Mouse (Mus musculus) cerebral cortex, adult 2 months (tissue): ENCODE results near the gene Dbp.

ENCODE experiments used
- WGBS: fragments of 180-500 bp; shearing (Covaris S2); methylation state at CpG from one replicate; pipeline ENCODE4 v1.1.7; 2018; 5-methylcytosine and 5-hydroxymethylcytosine counted together

Gene Dbp

GRCm38 (mm10) chr7:45693921-45694591 lies 10.8 kb upstream of the Dbp start, which contains the start of gene Sec1:
Sec1 (minus strand) TSS chr7:45694402.
- 93% methylated on average over 50 of the region's 50 CpGs for WGBS

DNA sequence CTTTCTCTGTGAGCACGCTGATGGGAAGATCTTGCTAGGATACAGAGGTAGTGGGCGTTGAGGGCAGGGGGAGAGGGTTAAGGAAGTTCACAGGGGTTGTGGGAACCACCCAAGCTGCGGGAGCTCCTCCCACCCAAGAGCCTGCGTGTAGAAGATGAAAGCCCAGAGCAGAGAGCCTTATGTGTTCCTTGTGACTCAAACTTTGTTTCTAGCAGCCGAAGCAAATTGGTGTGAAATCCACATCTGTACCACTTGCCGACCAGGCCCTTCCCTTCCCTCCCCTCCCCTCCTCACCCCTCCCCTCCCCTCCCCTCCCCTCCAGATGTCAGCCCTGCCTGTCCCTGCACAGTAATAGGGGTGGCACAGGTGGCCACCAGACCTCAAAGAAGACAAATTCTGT lies 9.8 kb upstream of the Dbp start:
- 49% methylated on average over 6 of the region's 6 CpGs for WGBS

GRCm38 (mm10) chr7:45697894-45698293 lies 7.0 kb upstream of the Dbp start:
- 84% methylated on average over 7 of the region's 7 CpGs for WGBS

DNA sequence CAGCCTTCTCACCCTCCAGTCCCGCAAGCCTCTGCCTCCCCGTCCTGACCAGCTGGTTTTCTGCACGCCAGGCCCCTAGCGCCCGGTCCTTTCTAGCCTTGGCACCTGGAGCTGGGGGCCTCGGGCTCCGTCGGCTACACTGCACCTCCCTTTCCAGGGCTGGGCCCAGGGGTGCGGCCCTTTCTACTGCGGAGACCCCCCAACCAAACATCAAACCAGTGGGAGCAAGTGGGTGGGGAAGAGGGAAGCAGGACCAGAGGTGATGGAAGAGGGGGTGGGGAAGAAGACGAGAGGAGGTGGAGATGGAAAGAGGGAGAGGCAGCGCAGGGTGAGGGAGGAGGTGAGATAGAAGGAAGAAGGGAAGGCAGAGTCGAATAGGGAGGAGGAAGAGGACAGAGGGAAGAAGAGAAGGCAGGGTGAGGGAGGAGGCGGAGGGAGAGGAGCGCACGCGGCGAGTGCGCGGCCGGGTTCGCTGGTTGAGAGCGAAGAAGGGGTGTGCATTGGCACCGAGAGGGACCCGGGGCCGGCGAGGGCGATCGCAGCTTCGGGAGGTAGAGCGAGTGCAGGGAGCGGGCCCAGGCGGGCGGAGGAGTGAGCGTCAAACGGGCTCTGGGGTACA lies 5.3 kb upstream of the Dbp start, which contains the start of gene Car11:
Car11 (plus strand) TSS at position 321 of the 619 bp plus-strand sequence.
- WGBS, result 4% methylated on average over 36 of the region's 36 CpGs

- under 1% methylated on average over 20 of the region's 20 CpGs for WGBS
Observed at GRCm38 (mm10) chr7:45700301-45701015, 4.4 kb upstream of the Dbp start.

GRCm38 (mm10) chr7:45701072-45701471 lies 3.8 kb upstream of the Dbp start:
- 20% methylated on average over 11 of the region's 11 CpGs for WGBS

DNA sequence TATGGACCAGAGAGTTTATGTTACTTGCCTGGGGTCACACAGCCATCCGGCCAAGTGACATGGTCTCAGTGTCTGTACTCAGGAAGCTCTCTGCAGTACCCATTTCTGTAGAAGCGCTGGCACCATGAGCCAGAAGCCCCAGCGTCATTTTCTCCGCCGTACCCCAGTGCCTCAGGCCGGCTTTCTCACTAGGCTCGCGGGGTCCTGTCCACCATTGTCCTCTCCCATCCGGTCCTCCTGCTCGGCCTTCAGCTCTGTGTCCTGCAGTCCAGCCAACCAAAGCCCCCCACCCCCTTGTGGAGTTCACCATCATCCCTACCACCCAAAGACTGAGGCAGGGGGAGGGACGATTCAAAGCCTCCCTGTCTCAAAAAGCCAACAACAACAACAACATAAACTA lies 3.3 kb upstream of the Dbp start:
- WGBS, result 75% methylated on average over 11 of the region's 11 CpGs

DNA sequence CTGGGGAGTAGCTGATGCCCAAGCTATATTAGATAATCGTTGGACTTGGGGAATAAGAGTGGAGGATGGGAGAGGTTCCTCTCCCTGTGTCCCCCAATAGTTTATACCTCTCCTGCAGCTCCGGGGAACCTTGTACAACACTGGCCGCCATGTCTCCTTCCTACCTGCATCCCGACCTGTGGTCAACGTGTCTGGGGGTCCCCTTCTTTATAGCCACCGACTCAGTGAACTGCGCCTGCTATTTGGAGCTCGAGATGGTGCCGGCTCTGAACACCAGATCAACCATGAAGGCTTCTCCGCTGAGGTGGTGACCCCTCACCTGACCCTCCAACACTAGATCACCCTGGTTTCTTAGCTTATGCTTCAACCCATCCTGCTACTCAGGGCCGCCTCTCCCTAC lies 2.6 kb upstream of the Dbp start:
- 92% methylated on average over 11 of the region's 11 CpGs for WGBS

DNA sequence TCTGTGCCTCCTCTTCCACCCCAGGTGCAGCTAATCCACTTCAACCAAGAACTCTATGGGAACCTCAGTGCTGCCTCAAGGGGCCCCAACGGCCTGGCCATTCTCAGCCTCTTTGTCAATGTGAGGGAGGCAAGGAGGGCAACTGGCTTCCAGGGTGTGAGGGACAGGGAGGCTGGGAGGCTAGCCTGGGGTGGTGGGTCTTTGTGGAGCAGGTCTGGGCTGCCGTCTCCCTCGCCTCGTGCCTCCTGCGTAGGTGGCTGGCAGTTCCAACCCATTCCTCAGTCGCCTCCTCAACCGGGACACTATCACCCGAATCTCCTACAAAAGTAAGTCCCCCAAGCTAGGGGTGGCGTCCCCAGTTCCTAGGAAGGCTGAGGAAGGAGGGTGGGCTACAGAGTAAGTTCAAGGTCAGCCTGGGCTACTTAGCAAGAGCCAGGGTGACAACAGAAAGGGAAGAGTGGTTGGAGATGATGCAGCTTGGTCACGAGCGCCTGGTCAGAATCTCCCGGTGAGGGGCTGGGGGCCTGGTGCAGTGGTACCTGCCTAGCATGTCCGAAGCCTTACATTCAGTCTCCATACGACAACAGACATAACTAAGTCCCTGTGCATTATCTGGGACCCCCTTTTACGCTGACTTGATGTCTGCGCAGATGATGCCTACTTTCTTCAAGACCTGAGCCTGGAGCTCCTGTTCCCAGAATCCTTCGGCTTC lies 1.9 kb upstream of the Dbp start:
- 75% methylated on average over 17 of the region's 17 CpGs for WGBS

DNA sequence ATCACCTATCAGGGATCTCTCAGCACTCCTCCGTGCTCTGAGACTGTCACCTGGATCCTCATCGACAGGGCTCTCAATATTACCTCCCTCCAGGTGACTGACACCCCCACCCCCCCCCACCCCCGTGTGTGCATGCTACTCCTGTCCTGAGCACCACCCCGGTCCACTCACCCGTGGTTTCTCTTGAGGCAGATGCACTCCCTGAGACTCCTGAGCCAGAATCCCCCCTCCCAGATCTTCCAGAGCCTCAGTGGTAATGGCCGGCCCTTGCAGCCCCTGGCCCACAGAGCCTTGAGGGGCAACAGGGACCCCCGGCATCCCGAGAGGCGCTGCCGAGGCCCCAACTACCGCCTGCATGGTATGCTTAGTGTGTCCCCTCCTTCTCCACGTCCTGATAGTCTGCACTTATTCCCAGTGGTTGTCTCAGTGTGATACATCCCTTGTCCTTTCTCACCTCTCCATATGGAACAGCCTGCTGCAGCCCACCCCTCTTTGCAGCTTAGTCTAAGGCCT lies 1.3 kb upstream of the Dbp start:
- 24% methylated on average over 12 of the region's 12 CpGs for WGBS

DNA sequence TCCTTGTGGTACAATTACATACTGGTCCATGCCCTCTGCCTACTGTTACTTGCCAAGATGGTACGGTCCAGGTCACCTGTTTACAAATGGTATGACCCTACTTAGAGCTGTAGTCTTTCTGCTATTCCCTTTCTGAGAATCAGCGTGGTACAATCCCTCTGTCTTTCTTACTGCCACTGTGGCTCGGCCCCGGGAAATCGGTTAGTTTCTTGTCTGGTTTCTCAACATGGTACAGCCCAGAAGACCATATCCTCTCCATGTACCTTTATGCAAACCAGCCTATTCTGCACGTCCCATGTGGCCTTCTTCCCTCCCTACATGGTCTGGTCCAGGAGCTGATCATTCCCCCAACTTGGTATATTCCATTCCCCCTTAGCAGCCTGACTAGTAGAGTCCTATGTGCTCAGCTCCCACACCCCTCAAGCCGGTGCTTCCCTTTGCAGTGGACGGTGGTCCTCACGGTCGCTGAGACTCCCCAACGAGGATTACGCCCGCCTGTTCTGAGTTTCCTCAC lies 785 bp upstream of the Dbp start:
- under 1% methylated on average over 13 of the region's 13 CpGs for whole genome bisulfite sequencing

- under 1% methylated on average over 21 of the region's 21 CpGs for WGBS
Observed at GRCm38 (mm10) chr7:45705443-45705864, 566 bp downstream of the Dbp start.

DNA sequence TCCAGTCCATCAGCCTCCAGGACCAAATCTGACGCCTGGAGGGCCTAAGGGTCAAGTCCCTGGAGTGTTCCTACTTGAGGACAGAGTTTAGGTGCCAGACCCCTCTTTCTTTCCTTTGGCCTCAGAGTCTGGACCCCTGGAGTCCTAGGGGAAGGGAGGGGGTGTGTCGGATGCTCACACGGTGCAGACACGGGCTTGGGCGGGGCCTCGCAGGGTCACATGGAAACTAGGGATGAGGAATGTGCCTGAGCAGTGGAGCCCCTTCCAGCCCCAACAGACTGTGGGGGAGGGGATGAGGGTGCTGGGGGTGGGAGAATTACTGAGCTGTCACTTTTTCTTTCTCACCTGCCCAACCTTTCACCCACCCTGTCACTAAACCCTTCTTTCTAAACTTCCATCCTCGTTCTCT lies 989 bp downstream of the Dbp start:
- WGBS, result 1% methylated on average over 7 of the region's 7 CpGs

- 1% methylated on average over 45 of the region's 45 CpGs for WGBS
Observed at GRCm38 (mm10) chr7:45706721-45707241, 1.9 kb downstream of the Dbp start.

DNA sequence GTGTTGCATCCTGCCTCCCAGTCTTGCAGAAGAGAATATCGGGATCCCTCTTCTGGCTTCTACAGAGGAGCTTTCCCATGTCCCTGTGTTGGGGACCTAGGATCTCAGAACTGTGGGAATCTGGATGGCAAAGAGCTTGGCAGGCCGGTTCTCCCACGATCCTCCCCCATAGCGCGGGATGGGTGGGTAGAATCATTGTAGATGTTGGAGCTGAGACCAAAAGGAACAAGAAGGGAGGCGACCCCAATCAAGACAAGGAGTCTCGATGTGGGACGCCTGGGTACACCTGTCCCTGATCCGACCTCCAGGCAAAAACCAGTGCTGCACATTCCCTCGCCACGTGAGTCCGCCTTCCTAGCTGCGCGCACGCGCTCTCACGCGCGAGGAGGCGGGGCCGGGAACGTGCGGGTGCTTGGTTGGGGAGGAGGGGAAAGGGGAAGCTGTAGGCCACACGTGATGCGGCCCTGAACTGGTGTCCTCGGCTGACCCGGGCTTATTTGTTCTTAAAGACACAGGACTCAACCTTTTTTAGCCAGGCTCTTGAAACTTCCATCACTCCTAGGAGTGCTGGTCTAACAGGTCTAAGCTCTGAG lies 2.6 kb downstream of the Dbp start:
- WGBS, result 1% methylated on average over 27 of the region's 27 CpGs

DNA sequence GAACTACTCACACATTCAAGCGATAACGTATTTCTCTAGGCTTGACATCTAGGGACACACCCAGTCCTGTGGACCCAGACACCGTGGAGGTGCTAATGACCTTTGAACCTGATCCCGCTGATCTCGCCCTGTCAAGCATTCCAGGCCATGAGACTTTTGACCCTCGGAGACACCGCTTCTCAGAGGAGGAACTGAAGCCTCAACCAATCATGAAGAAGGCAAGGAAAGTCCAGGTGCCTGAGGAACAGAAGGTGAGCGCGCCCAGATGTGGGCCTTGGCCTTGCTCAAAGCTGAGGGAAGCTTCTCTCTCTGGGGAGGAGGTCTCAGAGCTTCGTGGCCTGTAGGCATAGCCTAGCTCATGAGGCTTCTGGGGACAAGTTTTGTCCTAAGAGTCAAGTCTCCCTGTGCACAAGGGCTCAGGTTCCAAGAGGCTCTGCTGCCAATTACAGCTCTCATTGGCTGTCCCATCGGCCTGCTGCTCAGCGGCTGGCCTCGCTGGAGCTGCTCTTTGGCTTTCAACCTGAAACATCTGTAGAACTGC lies 3.4 kb downstream of the Dbp start:
- WGBS, result 44% methylated on average over 13 of the region's 13 CpGs

DNA sequence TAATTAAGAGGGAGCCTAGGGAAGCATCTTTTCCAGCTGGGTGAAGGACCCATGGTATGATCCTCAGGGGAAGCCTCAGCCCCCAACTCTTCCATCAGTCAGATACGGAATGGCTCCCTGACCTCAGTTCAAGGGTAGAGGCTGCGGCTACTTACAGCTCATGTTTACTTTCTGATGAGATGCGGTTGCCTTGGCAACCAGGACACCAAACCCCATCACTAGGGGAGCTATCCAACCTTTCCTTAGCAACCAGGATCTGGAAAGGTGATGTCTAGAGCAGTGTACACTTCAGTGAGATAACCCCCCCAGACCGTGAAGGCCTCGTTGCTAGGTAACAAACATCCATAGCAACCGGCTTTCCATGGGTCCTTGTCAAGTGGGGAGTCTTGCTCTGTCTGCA lies 4.1 kb downstream of the Dbp start:
- 35% methylated on average over 6 of the region's 6 CpGs for WGBS

DNA sequence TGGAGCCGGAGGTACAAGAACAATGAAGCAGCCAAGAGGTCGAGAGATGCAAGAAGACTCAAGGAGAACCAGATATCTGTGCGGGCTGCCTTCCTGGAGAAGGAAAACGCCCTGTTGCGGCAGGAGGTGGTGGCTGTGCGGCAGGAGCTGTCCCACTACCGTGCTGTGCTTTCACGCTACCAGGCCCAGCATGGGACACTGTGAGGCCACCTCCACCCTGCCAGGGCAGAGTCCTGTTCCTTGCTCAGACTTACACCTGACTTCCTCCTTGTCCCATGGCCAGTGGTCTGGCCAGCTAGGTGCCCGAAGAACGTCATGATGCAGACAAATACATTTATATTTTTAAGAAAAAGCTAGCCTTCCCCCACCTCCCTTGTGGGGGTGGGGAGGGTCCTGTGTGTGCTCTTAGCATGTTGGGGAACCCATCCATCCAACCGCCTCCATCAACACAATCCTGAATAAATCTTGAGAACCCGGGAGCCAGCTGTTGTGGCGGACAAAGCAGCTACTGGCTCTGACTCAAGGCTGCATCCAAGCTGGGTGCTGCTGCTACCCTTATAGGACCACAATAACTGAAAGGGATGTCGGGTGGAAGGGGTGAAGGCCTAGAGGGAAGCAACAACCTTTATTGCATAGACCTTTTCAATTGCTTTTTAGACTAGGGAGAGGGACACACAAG lies 4.9 kb downstream of the Dbp start:
- 50% methylated on average over 14 of the region's 14 CpGs for WGBS

- 75% methylated on average over 20 of the region's 20 CpGs for WGBS
Observed at GRCm38 (mm10) chr7:45710477-45711191, 5.7 kb downstream of the Dbp start.
